Mouse (Mus musculus): Measurements from ENCODE around the gene Slc35d3.

DNA sequence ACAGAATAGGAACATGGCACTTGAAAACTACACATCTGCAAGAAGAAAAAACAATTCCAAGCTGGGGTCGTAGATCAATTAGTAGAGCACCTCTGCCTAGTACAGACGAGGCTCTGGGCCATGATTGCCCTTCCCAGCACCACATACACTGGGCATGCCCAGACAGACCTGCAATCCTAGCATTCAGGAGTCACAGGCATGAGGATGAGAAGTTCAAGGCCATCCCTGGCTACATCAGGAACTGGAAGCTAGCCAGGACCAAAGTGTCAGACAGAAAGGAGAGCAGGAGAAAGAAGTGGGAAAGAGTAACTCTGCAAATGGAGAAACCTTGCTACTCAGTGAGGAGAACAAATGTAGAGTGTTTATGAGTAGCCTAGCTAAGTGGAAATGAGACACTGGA, 48.9 kb upstream of the Slc35d3 start:
- TF ChIP-seq POLR2A (IDR thresholded peaks at IDR 0.05; ENCODE audit: insufficient read length, low read depth), result no peak
- no peak for TF ChIP-seq MYOG (IDR thresholded peaks at IDR 0.05; ENCODE audit: control insufficient read depth in 1 of 3, insufficient read depth in 1 of 3, insufficient read length in 2 of 3, low read depth in 2 of 3)
- no peak for TF ChIP-seq E2F4 (IDR thresholded peaks at IDR 0.05; ENCODE audit: insufficient read depth)
- TF ChIP-seq POLR2AphosphoS2 (IDR thresholded peaks at IDR 0.05; ENCODE audit: insufficient read length, low read depth), result no peak
- no peak for TF ChIP-seq MAX (IDR thresholded peaks at IDR 0.05; ENCODE audit: low read depth)
- TF ChIP-seq SRF (IDR thresholded peaks at IDR 0.05; ENCODE audit: control insufficient read depth, insufficient read length, low read depth), result no peak
- no peak for TF ChIP-seq MYOD1 (IDR thresholded peaks at IDR 0.05; ENCODE audit: control insufficient read depth in 1 of 3, insufficient read length in 2 of 3, low read depth in 2 of 3)
- no peak for TF ChIP-seq REST (IDR thresholded peaks at IDR 0.05; ENCODE audit: insufficient read depth, insufficient read length)
